Mouse (Mus musculus) c-Kit-negative CD71-positive TER-119-positive erythroid progenitor cells, embryonic 14.5 days (primary cell): ENCODE data around the gene Sucnr1.
"Not testable (repeated sequence)": the region's sequence is repeated elsewhere in the genome, so short reads cannot be mapped to it uniquely, and the experiment has no call there.

Experiments
- DNase-seq: peaks from one replicate; pipeline ENCODE4 v3.0.0-alpha.2; 2013; ENCODE audit warnings: low read depth, low spot score

The Sucnr1 gene

GRCm38 (mm10) chr3:60081648-60082047 lies at the start of gene Sucnr1:
Sucnr1 (plus strand) TSS chr3:60081869.
- no peak for DNase-seq

- DNase-seq, result no peak
Observed at GRCm38 (mm10) chr3:60046221-60046913, 35.3 kb upstream of the Sucnr1 start.

GRCm38 (mm10) chr3:60053231-60053927 lies 28.3 kb upstream of the Sucnr1 start:
- DNase-seq, result no peak

- no peak for DNase-seq
Observed at GRCm38 (mm10) chr3:60053931-60054330, 27.7 kb upstream of the Sucnr1 start.

- no peak for DNase-seq
Observed at GRCm38 (mm10) chr3:60056451-60056850, 25.2 kb upstream of the Sucnr1 start.

- no peak for DNase-seq
Observed at GRCm38 (mm10) chr3:60057070-60057808, 24.4 kb upstream of the Sucnr1 start.

- DNase-seq, result no peak
Observed at GRCm38 (mm10) chr3:60057809-60058082, 23.9 kb upstream of the Sucnr1 start.

- DNase-seq, result no peak
Observed at GRCm38 (mm10) chr3:60078883-60079415, 2.7 kb upstream of the Sucnr1 start.

- no peak for DNase-seq
Observed at GRCm38 (mm10) chr3:60080572-60080971, 1.1 kb upstream of the Sucnr1 start.

- no peak for DNase-seq
Observed at GRCm38 (mm10) chr3:60082746-60083145, 1.1 kb downstream of the Sucnr1 start.

GRCm38 (mm10) chr3:60085729-60086128 lies 4.1 kb downstream of the Sucnr1 start:
- DNase-seq, result no peak

GRCm38 (mm10) chr3:60091321-60091720 lies 9.7 kb downstream of the Sucnr1 start:
- DNase-seq, result no peak

- no peak for DNase-seq
Observed at GRCm38 (mm10) chr3:60094386-60095156, 12.9 kb downstream of the Sucnr1 start.

- no peak for DNase-seq
Observed at GRCm38 (mm10) chr3:60096941-60097340, 15.3 kb downstream of the Sucnr1 start.

GRCm38 (mm10) chr3:60097485-60097884 lies 15.8 kb downstream of the Sucnr1 start:
- no peak for DNase-seq

GRCm38 (mm10) chr3:60098521-60098920 lies 16.9 kb downstream of the Sucnr1 start:
- no peak for DNase-seq

- no peak for DNase-seq
Observed at GRCm38 (mm10) chr3:60104462-60105109, 22.9 kb downstream of the Sucnr1 start.

- DNase-seq, result not testable (repeated sequence)
Observed at GRCm38 (mm10) chr3:60106446-60106845, 24.8 kb downstream of the Sucnr1 start.

- no peak for DNase-seq
Observed at GRCm38 (mm10) chr3:60107736-60108135, 26.1 kb downstream of the Sucnr1 start.

- DNase-seq, result no peak
Observed at GRCm38 (mm10) chr3:60108815-60109214, 27.1 kb downstream of the Sucnr1 start.

- DNase-seq, result no peak
Observed at GRCm38 (mm10) chr3:60111135-60111710, 29.6 kb downstream of the Sucnr1 start.
